8 mouse cellular contexts compared by ENCODE assay signal in genomic region chr4:143379931-143380715, GRCm38 (mm10). TPM values are rescaled to one million over a fixed set of nuclear protein-coding genes. Genes with fewer than 3 reads are reported as not detected.
A peak's percentile ranks its signal among the peaks of the same experiment; 100 is the strongest.
DNase-seq lines count a peak whose midpoint lies in the region; ATAC-seq lines count a peak whose summit lies in the region.

No protein-coding gene starts in this region.

- H3K9ac ChIP-seq in hindbrain, embryonic 15.5 days, result no peak overlapping the region
- H3K9ac ChIP-seq in neural tube, embryonic 13.5 days, result peak overlapping the region; percentile 38; the same call in 1 of the 2 replicates

- no peak for ATAC-seq in cerebellum, adult (ENCODE audit: insufficient number of reproducible peaks, low FRiP score, low TSS enrichment)
- ATAC-seq in hindbrain, embryonic 15.5 days (ENCODE audit: low FRiP score, low read depth), result peak; percentile 63
- peak; percentile 80 for ATAC-seq in neural tube, embryonic 13.5 days (ENCODE audit: low read depth)
- ATAC-seq in megakaryocyte, adult 5-6 weeks (ENCODE audit: poor library complexity, severe bottlenecking), result no peak

- H3K4me2 ChIP-seq in hindbrain, embryonic 15.5 days, result peak overlapping the region; percentile 31
- peak overlapping the region; percentile 42 for H3K4me2 ChIP-seq in neural tube, embryonic 13.5 days

- intact Hi-C loops in left cerebral cortex, postnatal 25 days (cut with DNase I), result loop anchor here (1.0 to 5.0 kb wide), 3 partner anchors 55 to 353 kb away; no protein-coding TSS in a partner anchor

- H3K27ac ChIP-seq in hindbrain, embryonic 15.5 days (replicated peaks), result peak overlapping the region; percentile 10; the same call in 1 of the 2 replicates
- peak overlapping the region; percentile 59 for H3K27ac ChIP-seq in neural tube, embryonic 13.5 days (replicated peaks)

- H3K4me3 ChIP-seq in hindbrain, embryonic 15.5 days, result no peak overlapping the region
- H3K4me3 ChIP-seq in neural tube, embryonic 13.5 days, result no peak overlapping the region

- DNase-seq in cerebellum, adult 8-10 months, result peak; percentile 8
- DNase-seq in left cerebral cortex, postnatal 25 days (ENCODE audit: low spot score in 2 of 2), result peak; percentile 17 to 24
- DNase-seq in left cerebral cortex, adult 11 months (ENCODE audit: low spot score), result no peak
- DNase-seq in adipocyte (ENCODE audit: low spot score), result no peak

- WGBS in hindbrain, embryonic 15.5 days, result 13% methylated on average over 15 of the region's 15 CpGs
- WGBS in neural tube, embryonic 13.5 days, result 11% methylated on average over 15 of the region's 15 CpGs

- H3K36me3 ChIP-seq in hindbrain, embryonic 15.5 days, result no peaks in the 10 kb centered on the region
- H3K36me3 ChIP-seq in neural tube, embryonic 13.5 days, result no peaks in the 10 kb centered on the region

- no peaks in the 10 kb centered on the region for H3K9me3 ChIP-seq in hindbrain, embryonic 15.5 days
- H3K9me3 ChIP-seq in neural tube, embryonic 13.5 days, result no peaks in the 10 kb centered on the region

- H3K27me3 ChIP-seq in hindbrain, embryonic 15.5 days, result no peaks in the 10 kb centered on the region
- no peaks in the 10 kb centered on the region for H3K27me3 ChIP-seq in neural tube, embryonic 13.5 days

- peaks cover 14% of the 10 kb centered on the region for H3K4me1 ChIP-seq in hindbrain, embryonic 15.5 days (replicated peaks)
- peaks cover 16% of the 10 kb centered on the region for H3K4me1 ChIP-seq in neural tube, embryonic 13.5 days (replicated peaks)

RNA-seq across cellular contexts. Expression of gene Pramel1, which starts 14.1 kb away (rescaled TPM):
- total RNA-seq in left cerebral cortex, postnatal 25 days (2021), result not detected
- polyA plus RNA-seq in hindbrain, embryonic 15.5 days (2015; fragmentation: Nextera tagmentation; extraction: Ambion mirVana), result not detected in 2 replicates
- not detected in 2 replicates for polyA plus RNA-seq in neural tube, embryonic 13.5 days (2015; fragmentation: Nextera tagmentation; extraction: Ambion mirVana)
- total RNA-seq in megakaryocyte, adult 5-6 weeks (2015), result not detected in 2 replicates
- not detected in 2 replicates for total RNA-seq in megakaryocyte, adult 5-6 weeks (2017)

RNA-seq across cellular contexts. Expression of gene Lrrc38, which starts 30.6 kb away (rescaled TPM):
- 1 to 10 TPM; 1.9 to 2.3 TPM for total RNA-seq in left cerebral cortex, postnatal 25 days (2021)
- polyA plus RNA-seq in hindbrain, embryonic 15.5 days (2015; fragmentation: Nextera tagmentation; extraction: Ambion mirVana), result 0.33 and 0.43 TPM in 2 replicates
- polyA plus RNA-seq in neural tube, embryonic 13.5 days (2015; fragmentation: Nextera tagmentation; extraction: Ambion mirVana), result 0.27 and 0.33 TPM in 2 replicates
- not detected in 2 replicates for total RNA-seq in megakaryocyte, adult 5-6 weeks (2015)
- total RNA-seq in megakaryocyte, adult 5-6 weeks (2017), result not detected in 2 replicates

RNA-seq across cellular contexts. Expression of gene Pramef8, which starts 32.1 kb away (rescaled TPM):
- 10 to 100 TPM; 11.7 to 12.6 TPM for total RNA-seq in left cerebral cortex, postnatal 25 days (2021)
- 22.0 and 22.5 TPM in 2 replicates for polyA plus RNA-seq in hindbrain, embryonic 15.5 days (2015; fragmentation: Nextera tagmentation; extraction: Ambion mirVana)
- 21.7 and 22.2 TPM in 2 replicates for polyA plus RNA-seq in neural tube, embryonic 13.5 days (2015; fragmentation: Nextera tagmentation; extraction: Ambion mirVana)
- total RNA-seq in megakaryocyte, adult 5-6 weeks (2015), result 11.4 and 12.6 TPM in 2 replicates
- 11.2 and 12.0 TPM in 2 replicates for total RNA-seq in megakaryocyte, adult 5-6 weeks (2017)

Comparison
In these comparisons a context has a peak if more than half of its experiments do, and no peak if none do; other contexts are left out.
1. DNase-seq: peak in cerebellum, adult 8-10 months (single experiment) and left cerebral cortex, postnatal 25 days (2 of 2); none in left cerebral cortex, adult 11 months (single experiment) and adipocyte (single experiment).
2. ATAC-seq: peak in hindbrain, embryonic 15.5 days (single experiment) and neural tube, embryonic 13.5 days (single experiment); none in cerebellum, adult (single experiment) and megakaryocyte, adult 5-6 weeks (single experiment).